Mouse (Mus musculus) erythroblast, embryonic 14.5 days (primary cell): ENCODE measurements around the gene Ldhd.

Experiments used
- GATA1 ChIP-seq: IDR thresholded peaks from 2 replicates; pipeline ENCODE4 v1.6.1; 2012; ENCODE audit warnings: low read length, inconsistent platforms, mixed read lengths
- TAL1 ChIP-seq: IDR thresholded peaks from 3 replicates; pipeline ENCODE4 v1.6.1; 2012; ENCODE audit warnings: low read length, inconsistent platforms, mixed read lengths

DNA sequence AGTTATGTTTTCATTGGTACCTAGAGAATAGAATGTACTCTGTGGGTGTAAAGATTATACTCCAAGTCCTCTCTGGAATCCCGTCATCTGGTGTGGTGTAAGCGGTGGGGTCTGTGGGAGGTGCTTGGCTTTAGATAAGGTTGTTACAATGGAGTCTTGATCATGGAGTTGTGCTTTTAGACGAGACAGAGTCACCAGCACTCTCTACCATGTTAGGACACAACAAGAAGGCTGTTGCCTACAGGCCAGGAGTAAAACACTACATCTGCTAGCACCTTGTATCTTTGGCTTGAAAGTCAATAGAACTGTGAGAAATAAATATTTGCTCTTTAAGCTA is 33.7 kb downstream of the Ldhd start:
- TF ChIP-seq GATA1: no peak
- no peak for TF ChIP-seq TAL1
